Mouse (Mus musculus): ENCODE measurements at regions not wholly inside any gene's neighbourhood (a gene's known extent, or its start where the extent isn't known, plus 50 kb on each side); places are given as distances from the start of the nearest gene placed in this dataset.

- no peak for DNase-seq (ENCODE audit: low read depth)
Measured at GRCm38 (mm10) chr17:49219512-49220197, 208.5 kb upstream of the Mocs1 start.

DNA sequence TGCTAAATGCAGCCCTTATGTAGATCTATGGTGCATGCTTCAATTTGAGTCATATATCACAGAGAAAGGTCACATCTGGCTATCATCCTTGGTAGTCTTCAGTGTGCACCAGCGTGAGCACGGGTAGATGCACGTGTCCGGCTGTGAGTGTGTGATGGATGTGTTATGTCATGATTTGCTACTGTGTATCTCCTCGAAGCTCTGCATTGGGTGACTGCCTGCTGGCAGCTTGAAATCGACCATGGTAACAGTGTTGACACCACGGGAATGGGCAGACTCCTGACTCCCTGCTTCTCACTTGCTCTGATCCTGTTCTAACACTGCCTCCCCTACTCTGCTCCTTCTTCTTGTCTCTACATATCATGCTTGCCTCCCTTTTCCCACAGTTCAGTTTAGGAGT, 204.9 kb upstream of the Mocs1 start:
- no peak for DNase-seq (ENCODE audit: low read depth)

DNA sequence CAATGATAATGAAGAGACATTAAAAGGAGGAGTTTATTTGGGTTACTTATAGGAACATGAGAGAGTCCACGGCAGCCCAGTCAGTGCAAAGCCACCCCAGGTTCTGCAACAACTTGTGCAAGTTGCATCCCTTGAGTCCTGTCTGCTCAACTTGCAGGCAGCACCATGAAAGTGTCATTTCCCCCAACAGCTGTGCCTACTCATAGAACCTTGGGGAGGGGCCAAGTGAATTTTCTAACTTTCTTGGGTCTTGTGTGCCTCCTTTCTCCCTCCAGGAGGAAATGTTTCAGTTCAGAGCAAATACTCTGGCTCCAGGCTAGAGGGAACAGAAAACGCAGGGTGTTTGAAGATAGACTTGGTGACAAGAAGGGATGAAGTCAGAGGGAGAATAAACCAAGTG, 204.5 kb upstream of the Mocs1 start:
- DNase-seq (ENCODE audit: low read depth): no peak

DNA sequence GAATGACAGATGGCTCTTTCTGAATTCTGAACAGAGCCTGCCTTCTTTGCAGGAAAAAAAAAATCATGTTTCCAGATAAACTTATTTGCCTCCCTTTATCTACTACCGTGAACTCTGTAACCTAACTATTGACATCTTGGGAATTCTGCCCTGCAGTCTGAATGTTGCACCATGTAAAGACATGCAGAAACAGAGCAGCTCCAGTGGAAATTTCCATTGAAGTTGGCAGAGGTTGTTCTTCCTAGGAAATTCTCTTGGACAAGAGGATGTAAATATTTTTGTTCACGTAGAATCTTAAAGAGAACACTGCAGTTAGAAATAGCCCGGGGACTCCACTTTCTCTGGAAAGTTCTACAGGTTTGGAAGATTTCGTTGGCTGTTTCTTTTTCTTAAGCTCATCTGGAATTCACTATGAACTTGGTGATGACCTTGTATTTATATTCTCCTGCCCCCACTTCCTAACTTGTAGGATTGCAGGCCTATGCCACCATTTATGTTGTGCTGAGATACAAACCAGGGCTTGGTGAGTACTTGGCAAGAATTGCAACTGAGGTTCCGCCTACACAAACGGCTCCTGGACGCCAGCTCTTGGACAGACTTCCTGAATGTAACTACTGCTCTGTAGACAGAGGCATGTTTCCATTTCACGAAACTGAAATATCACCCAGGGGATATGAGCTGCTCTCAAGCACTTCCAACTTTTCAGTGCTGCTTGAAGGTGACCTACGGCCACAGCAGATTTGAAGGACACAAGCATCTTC, 202.7 kb upstream of the Mocs1 start:
- DNase-seq (ENCODE audit: low read depth): no peak

- no peak for DNase-seq (ENCODE audit: low read depth)
Measured at GRCm38 (mm10) chr17:49226016-49226400, 202.2 kb upstream of the Mocs1 start.

- no peak for DNase-seq (ENCODE audit: low read depth)
Measured at GRCm38 (mm10) chr17:49231287-49231686, 196.9 kb upstream of the Mocs1 start.

- no peak for DNase-seq (ENCODE audit: low read depth)
Measured at GRCm38 (mm10) chr17:49240097-49240496, 188.1 kb upstream of the Mocs1 start.

DNA sequence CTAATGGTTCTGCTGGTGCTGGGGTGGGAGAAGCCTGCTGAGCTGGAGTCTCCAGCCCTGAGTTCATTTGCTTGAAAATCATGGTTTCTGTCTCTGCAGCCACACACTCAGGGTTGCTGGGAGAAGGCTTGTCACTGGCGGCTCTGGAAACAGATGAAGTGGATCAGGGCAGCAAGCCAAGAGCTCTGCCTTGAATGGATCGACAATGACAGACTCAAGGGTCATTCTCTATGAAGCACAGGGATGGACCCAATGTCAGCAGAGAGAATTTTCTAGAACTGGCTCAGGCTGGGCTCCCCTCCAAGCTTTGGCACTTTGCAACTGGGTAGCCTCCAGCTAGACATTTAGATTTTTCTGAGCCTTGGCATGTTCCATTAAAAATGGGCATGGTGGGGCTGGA, 184.7 kb upstream of the Mocs1 start:
- no peak for DNase-seq (ENCODE audit: low read depth)

- no peak for DNase-seq (ENCODE audit: low read depth)
Measured at GRCm38 (mm10) chr17:49245013-49245412, 183.1 kb upstream of the Mocs1 start.

DNA sequence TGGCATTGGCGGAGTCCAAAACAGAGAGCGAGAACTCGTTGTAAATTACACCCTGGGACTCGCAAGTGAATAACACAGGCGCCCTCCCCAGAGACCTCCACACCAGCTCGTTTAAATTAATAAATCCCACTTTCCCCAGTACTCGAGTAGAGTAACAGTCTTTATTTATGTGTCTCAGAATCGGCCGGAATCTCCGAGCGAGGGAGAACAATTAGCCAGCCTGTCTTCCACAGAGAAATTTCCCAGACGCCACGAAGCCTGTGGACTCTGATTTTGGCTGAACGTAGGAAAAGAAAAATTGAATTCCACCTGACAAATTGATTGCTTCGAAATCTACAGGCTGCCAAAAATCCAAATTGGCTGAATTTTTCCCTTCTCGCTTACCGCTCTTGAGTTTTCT, 180.9 kb upstream of the Mocs1 start:
- no peak for DNase-seq (ENCODE audit: low read depth)

DNA sequence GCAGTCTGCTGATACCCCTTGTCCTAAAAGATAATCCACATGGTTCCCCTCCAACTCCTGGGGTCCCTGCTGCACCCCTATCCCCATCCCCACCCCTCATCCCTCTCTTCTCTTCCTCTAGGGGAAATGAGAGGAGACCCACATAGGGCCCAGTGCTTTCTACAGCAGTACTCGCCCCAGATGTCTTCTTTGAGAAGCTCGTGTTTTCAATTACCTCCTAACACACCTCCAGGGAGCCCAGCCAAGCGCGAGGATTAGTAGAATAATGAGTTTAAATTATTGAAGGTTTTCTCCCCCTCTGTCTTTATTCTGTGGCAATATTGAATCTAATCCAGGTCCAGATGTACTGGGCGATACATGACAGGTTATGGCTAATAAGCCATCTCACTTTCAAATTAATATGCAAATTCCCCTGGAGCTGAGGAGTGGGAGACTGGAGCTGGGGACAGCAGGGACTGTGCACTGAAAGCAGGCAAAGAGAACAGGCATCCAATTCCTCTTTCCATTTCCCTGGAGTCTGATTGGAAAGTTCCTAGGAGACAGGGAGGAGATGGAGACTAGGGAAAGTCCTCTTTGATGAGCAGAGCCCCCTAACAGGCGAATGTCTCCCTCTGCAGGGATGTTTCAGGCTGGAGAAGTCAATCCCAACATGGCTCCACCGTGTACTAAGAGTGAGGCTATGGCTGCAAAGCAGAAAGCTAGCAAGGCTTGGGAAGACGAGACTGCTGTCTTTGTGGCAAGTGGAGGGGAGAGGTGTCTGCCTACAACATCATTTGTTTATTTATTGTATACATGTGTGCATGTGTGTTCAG, 177.2 kb upstream of the Mocs1 start:
- no peak for DNase-seq (ENCODE audit: low read depth)

- DNase-seq (ENCODE audit: low read depth): no peak
Measured at GRCm38 (mm10) chr17:49252271-49252670, 175.9 kb upstream of the Mocs1 start.

- no peak for DNase-seq (ENCODE audit: low read depth)
Measured at GRCm38 (mm10) chr17:49258496-49258895, 169.7 kb upstream of the Mocs1 start.

GRCm38 (mm10) chr17:49262394-49262793, 165.8 kb upstream of the Mocs1 start:
- DNase-seq (ENCODE audit: low read depth): no peak

DNA sequence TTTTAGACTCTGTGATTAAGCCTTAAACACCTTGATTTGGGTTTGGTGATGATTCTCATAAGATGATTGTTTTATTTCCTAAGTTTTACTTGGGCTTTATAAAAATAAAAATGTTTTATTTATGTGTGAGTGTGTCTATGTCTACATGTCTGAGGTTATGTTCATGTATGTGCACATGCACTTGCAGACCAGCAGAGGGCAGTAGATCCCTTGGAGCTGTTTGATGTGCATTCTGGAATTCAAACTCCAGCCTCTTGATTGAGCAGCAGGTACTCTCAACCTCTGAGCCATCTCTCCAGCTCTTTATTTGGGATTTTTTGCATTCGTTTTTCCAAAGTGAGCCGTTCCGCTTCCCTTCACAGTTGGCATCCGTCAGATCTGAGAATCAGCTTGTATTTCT, 161.8 kb upstream of the Mocs1 start:
- no peak for DNase-seq (ENCODE audit: low read depth)

DNA sequence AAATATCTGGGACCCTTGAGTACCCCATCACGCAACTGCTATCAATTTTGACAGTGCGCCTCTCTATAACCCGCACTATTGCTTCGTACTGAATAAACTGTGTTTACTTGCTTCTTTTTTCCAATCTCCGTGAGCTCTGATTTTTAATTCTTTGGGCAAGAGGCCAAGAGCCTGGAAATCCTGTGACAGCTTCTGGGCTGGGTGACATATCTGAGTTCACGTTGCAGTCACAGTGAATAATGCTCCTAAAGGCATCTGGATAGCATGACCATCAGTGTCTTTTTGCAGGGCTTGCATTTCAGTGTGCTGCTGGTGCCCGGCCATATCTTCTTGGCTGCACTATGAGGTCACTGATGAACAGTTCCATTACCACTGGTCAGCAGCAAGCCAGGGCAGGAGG, 158.2 kb upstream of the Mocs1 start:
- no peak for DNase-seq (ENCODE audit: low read depth)

DNA sequence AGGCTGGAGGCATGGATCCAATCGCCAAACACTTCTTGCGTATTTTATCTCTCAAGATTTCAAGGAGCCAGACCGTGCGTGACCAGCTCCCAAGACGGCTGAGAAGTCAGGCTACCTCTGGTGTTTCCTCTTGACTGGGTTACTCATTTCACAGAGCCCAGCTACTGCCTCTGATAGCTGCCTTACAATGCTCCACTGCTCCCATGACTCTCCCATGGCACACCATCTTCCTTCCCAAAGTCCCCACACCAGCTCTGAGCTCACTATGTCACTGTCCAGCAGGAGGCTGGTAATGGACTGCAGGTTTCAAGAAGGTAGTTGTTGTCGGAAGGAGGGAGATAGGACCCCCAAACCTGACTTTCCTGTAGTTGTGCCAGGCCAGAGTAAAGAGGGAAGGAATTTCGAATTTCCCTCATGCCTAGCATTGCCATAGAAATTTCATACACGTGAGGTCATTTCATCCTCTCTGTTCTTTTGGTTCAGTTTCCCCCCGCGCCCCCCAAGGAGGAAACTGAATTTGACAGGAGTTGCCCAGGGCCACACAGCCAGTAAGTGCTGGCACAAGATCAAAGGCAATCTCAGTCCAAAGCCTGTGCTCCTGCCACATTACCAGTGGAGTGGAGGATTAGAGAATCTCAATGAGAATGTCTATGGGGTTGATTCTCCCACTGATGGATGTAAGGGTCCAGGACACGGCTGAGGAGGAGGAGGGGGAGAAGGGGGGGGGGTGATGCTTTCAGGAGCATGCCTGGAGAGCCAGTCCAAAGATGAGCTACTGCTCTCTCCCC, 155.3 kb upstream of the Mocs1 start:
- DNase-seq (ENCODE audit: low read depth): no peak

DNA sequence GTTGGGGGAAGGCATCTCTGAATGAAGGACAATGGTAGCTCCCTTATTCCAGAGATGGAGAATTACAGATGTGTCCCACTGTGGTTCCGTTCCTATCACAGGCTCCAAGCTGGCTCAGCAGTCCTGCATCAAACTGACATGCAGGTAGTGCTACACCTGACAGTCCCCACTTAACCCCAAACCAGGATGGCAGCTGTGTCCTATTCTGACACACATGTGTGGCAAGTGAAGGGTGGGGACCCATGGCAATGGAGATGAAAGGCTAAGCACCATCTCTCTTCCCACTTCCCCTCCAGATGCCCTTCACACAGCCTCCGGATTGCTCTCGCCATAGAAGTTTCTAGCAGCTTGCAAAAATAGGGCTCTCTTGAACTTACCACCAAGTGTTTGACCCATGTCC, 153.2 kb upstream of the Mocs1 start:
- DNase-seq (ENCODE audit: low read depth): no peak

DNA sequence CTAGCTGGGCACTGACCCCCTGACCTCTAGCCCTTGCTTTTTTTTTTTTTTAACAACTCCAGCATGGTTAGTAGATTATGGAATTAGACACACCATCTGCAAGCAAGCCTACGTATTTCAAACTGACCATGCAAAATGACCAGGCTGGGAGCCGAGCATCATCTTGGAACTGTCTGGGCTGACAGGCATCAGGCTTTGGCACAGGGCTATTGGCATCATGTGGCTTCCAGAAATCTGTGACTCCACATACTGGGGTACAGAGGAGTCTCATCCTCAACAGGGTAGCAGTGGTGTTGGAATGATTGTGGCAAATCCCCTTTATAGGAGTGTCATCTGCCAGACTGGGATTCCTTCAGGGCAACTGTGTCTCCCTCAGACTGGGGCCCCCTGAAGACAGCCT, 152.7 kb upstream of the Mocs1 start:
- no peak for DNase-seq (ENCODE audit: low read depth)

DNA sequence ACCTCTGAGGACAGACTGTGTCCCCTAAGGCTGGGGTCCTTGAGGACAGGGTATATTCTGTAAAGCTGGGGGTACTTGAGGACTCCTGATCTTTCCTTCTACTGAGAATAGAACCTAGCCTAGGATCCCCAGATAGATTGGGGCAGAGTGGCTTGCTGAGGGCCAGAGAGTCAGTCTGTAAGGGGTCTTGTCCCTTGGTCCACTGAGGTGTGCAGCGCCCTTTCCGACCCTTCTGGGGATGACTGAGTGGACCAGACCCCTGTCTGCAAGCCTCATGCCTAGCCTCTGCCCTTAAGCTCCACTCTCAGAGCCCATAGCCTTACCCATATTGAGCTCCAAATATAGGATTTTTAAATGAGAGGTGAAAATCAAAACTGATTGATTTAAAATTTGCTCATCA, 152.2 kb upstream of the Mocs1 start:
- no peak for DNase-seq (ENCODE audit: low read depth)

DNA sequence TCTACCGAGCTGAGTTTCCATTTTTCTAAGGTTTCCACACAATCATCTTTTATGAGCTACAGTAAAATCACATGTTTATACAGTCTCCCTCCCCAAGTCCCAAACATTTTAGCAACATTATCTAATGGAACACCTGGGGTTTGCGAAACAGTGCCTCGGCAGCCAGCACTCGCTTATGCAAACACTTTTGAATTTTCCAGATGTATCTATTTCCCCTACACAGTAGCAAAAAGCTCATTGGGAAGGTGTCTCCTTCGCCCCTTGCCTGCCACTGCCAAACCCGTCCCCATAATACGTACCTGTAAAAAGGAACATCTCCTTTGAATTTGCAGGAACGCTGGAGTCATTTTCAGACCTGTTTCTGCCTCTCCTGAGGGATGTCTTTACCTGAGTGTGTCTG, 149.6 kb upstream of the Mocs1 start:
- DNase-seq (ENCODE audit: low read depth): no peak

Data from c-Kit-positive CD71-negative TER-119-negative erythroid progenitor cells, embryonic 14.5 days (primary cell).